Mouse (Mus musculus) lung, postnatal 0 days (tissue): ENCODE data around the gene Slc26a8.

Source experiments
- CTCF ChIP-seq: IDR thresholded peaks from 2 replicates; pipeline ENCODE4 v1.5.1; 2016; ENCODE audit warnings: antibody characterized with exemption, mild to moderate bottlenecking
- EP300 ChIP-seq: IDR thresholded peaks from 2 replicates; pipeline ENCODE4 v1.6.1; 2016; ENCODE audit warnings: antibody characterized with exemption, mild to moderate bottlenecking, control low read depth

- TF ChIP-seq CTCF (no peak), EP300 (no peak)
These were observed 19.7 kb upstream of the Slc26a8 start for GRCm38 (mm10) chr17:28709552-28710290.
